Mouse (Mus musculus) mesoderm, embryonic 11.5 days (tissue): ENCODE data around the gene Map9.
"Not testable (repeated sequence)": the region's sequence is repeated elsewhere in the genome, so short reads cannot be mapped to it uniquely, and the experiment has no call there.

Experiments
- DNase-seq: peaks from one replicate; pipeline ENCODE4 v3.0.0-alpha.2; 2012; ENCODE audit warnings: low read depth, low spot score

Gene Map9

DNA sequence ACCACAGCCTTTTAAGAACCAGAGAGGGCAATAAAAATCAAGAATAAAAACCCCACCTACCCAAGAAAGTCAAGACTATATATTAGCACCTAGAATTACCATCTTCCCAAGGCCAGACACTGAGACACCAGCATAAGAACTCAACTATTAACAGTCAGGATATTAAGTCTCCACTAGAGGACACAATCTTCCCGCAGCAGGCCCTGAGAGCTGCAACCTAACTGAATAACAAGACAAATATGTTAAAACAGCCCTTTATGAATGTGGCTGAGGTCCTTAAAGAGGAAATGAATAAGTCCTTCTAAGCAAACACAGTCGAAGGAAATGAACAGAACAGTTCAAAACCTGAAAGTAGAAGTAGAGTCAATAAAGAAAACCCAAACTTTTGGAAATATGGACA is 49.6 kb downstream of the Map9 start:
- DNase-seq = no peak

- DNase-seq = peak; percentile 62
Observed at GRCm38 (mm10) chr3:82412397-82412796, 54.6 kb downstream of the Map9 start.

GRCm38 (mm10) chr3:82417958-82418357 is 60.1 kb downstream of the Map9 start:
- no peak for DNase-seq

DNA sequence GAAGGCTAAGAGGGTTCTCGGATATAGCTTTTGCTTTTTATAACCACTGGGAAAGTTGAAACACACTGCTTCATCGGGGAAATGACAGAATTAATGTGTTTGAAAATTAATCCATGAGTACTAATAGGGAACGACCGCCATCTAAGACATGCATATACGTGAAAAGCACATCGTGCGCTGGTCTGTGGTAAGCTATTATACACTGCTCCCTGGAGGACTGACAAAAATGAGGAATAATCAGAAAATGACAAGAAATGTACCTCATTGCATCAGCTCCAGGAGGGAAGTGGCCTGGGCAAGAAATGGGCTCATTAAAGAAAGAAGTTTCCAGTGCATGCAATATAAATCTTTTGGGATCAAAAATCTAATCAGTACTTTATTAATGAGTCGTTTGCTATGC is 77.5 kb downstream of the Map9 start:
- DNase-seq = no peak

DNA sequence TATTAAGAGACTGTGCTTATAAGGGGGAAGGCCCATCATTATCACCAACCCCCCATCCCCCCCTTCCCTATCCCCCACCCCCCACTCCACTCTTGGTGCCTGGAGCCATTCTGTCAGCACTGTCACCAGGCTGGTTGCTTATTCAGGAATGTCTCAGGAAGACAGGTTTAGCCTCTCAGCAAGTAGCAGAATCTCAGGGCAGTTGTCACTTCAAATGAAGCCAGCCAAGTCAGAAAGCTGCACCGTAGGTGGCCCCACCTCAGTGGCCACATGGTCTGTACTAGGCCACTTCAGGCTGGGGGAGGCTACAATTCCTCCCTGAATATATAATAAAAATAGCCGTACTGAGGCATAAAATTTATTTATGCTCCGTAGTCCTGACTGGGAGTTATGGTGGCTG is 83.1 kb downstream of the Map9 start:
- no peak for DNase-seq

- DNase-seq = not testable (repeated sequence)
Observed at GRCm38 (mm10) chr3:82441601-82442000, 83.8 kb downstream of the Map9 start.
